10 mouse cellular contexts compared by ENCODE assay signal in genomic region chr7:51955424-51956041, GRCm38 (mm10). TPM values are rescaled to one million over a fixed set of nuclear protein-coding genes. Genes with fewer than 3 reads are reported as not detected.
A peak's percentile ranks its signal among the peaks of the same experiment; 100 is the strongest.
DNase-seq lines count a peak whose midpoint lies in the region; ATAC-seq and TF ChIP-seq lines count a peak whose summit lies in the region.
"Had no signal": no experiment of that assay in that cellular context is flagged by ENCODE, and none has a peak within 500 bp of the region (broad histone marks: within the 10 kb centered on the region; RNA-seq: fewer than 3 reads in every experiment).

No protein-coding gene starts in this region.

- no peaks in the 10 kb centered on the region for H3K27me3 ChIP-seq in kidney, embryonic 16.5 days (ENCODE audit: insufficient read depth, low read length)
- H3K27me3 ChIP-seq in kidney, adult 2 months (replicated peaks; ENCODE audit: control insufficient read depth, insufficient read depth, low read length) = no peaks in the 10 kb centered on the region
- no peaks in the 10 kb centered on the region for H3K27me3 ChIP-seq in embryonic facial prominence, embryonic 12.5 days
- no peaks in the 10 kb centered on the region for H3K27me3 ChIP-seq in intestine, embryonic 14.5 days (replicated peaks; ENCODE audit: control insufficient read depth, insufficient read depth, low read length)
- H3K27me3 ChIP-seq in neural tube, embryonic 15.5 days (replicated peaks) = no peaks in the 10 kb centered on the region

- H3K36me3 ChIP-seq in kidney, embryonic 16.5 days (ENCODE audit: insufficient read depth, low read length) = peaks cover 5% of the 10 kb centered on the region; the same call in 1 of the 2 replicates
- H3K36me3 ChIP-seq in kidney, adult 2 months (ENCODE audit: control insufficient read depth, insufficient read depth, low read length) = peaks cover 5% of the 10 kb centered on the region
- no peaks in the 10 kb centered on the region for H3K36me3 ChIP-seq in embryonic facial prominence, embryonic 12.5 days
- H3K36me3 ChIP-seq in intestine, embryonic 14.5 days (ENCODE audit: control insufficient read depth, insufficient read depth, low read length) = no peaks in the 10 kb centered on the region
- no peaks in the 10 kb centered on the region for H3K36me3 ChIP-seq in neural tube, embryonic 15.5 days

- no peak overlapping the region for H3K4me3 ChIP-seq in kidney, embryonic 16.5 days (ENCODE audit: low read length)
- H3K4me3 ChIP-seq in kidney, adult 2 months (ENCODE audit: insufficient read depth, low read depth, low read length) = no peak overlapping the region
- no peak overlapping the region for H3K4me3 ChIP-seq in embryonic facial prominence, embryonic 12.5 days
- H3K4me3 ChIP-seq in intestine, embryonic 14.5 days (ENCODE audit: low read depth, low read length) = no peak overlapping the region
- H3K4me3 ChIP-seq in neural tube, embryonic 15.5 days (replicated peaks) = no peak overlapping the region

- 44% methylated on average over 9 of the region's 9 CpGs for WGBS in kidney, embryonic 16.5 days
- WGBS in kidney, adult 2 months = 50% methylated on average over 9 of the region's 9 CpGs
- WGBS in embryonic facial prominence, embryonic 12.5 days = 46% methylated on average over 9 of the region's 9 CpGs
- WGBS in intestine, embryonic 14.5 days = 45% methylated on average over 9 of the region's 9 CpGs
- WGBS in neural tube, embryonic 15.5 days = 34% methylated on average over 9 of the region's 9 CpGs

- DNase-seq in kidney, adult 2 months = no peak
- DNase-seq in intestine, embryonic 14.5 days (ENCODE audit: low spot score) = no peak
- DNase-seq in testis, postnatal 10 days (ENCODE audit: low spot score) = no peak
- DNase-seq in T-cell, adult 2 months (ENCODE audit: low spot score) = no peak
- DNase-seq: cerebellum, postnatal 25 days had no signal

- H3K27ac ChIP-seq in kidney, embryonic 16.5 days (ENCODE audit: low read length) = no peak overlapping the region
- H3K27ac ChIP-seq in kidney, adult 2 months (ENCODE audit: insufficient read depth, low read depth, low read length) = no peak overlapping the region
- H3K27ac ChIP-seq in embryonic facial prominence, embryonic 12.5 days = no peak overlapping the region
- H3K27ac ChIP-seq in intestine, embryonic 14.5 days (ENCODE audit: low read depth) = no peak overlapping the region
- H3K27ac ChIP-seq in neural tube, embryonic 15.5 days (replicated peaks) = peak overlapping the region; percentile 54
- H3K27ac ChIP-seq: liver, embryonic 14.5 days had no signal

- no peaks in the 10 kb centered on the region for H3K4me1 ChIP-seq in kidney, embryonic 16.5 days (ENCODE audit: insufficient read depth, low read length)
- no peaks in the 10 kb centered on the region for H3K4me1 ChIP-seq in kidney, adult 2 months (ENCODE audit: control insufficient read depth, insufficient read depth, low read length)
- peaks cover 3% of the 10 kb centered on the region; the same call in 1 of the 2 replicates for H3K4me1 ChIP-seq in embryonic facial prominence, embryonic 12.5 days
- H3K4me1 ChIP-seq in intestine, embryonic 14.5 days (replicated peaks; ENCODE audit: control insufficient read depth, insufficient read depth, low read length) = no peaks in the 10 kb centered on the region
- peaks cover 15% of the 10 kb centered on the region; the same call in 1 of the 2 replicates for H3K4me1 ChIP-seq in neural tube, embryonic 15.5 days

- no peak overlapping the region for H3K9ac ChIP-seq in kidney, embryonic 16.5 days (replicated peaks; ENCODE audit: low read length)
- H3K9ac ChIP-seq in embryonic facial prominence, embryonic 12.5 days = no peak overlapping the region
- H3K9ac ChIP-seq in intestine, embryonic 14.5 days (ENCODE audit: low read length) = no peak overlapping the region
- no peak overlapping the region for H3K9ac ChIP-seq in neural tube, embryonic 15.5 days (replicated peaks)
- H3K9ac ChIP-seq: liver, embryonic 14.5 days had no signal

- no peak overlapping the region for H3K4me2 ChIP-seq in kidney, embryonic 16.5 days (replicated peaks; ENCODE audit: low read depth, low read length)
- no peak overlapping the region for H3K4me2 ChIP-seq in embryonic facial prominence, embryonic 12.5 days (replicated peaks)
- no peak overlapping the region for H3K4me2 ChIP-seq in intestine, embryonic 14.5 days (ENCODE audit: low read length)
- H3K4me2 ChIP-seq in neural tube, embryonic 15.5 days = no peak overlapping the region

- TF ChIP-seq CTCF in kidney, adult 2 months (conservative IDR thresholded peaks at IDR 0.05; ENCODE audit: insufficient read depth, insufficient read length, low read depth, low read length) = no peak

- TF ChIP-seq POLR2A in kidney, adult 2 months (IDR thresholded peaks at IDR 0.05; ENCODE audit: low read depth, low read length) = no peak

- peak; percentile 59; the same call in 1 of the 2 replicates for ATAC-seq in kidney, embryonic 16.5 days (ENCODE audit: low FRiP score, low TSS enrichment)
- ATAC-seq in embryonic facial prominence, embryonic 12.5 days (ENCODE audit: insufficient number of reproducible peaks, insufficient read depth, low FRiP score, low TSS enrichment) = peak; percentile 52; the same call in 1 of the 2 replicates
- ATAC-seq in intestine, embryonic 14.5 days (replicated peaks; ENCODE audit: low FRiP score, low TSS enrichment, low read depth) = 0 out of 2 replicates have a peak, but pooled peaks have one; percentile 12
- peak; percentile 50; the same call in 1 of the 2 replicates for ATAC-seq in neural tube, embryonic 15.5 days (ENCODE audit: low FRiP score)

- no peaks in the 10 kb centered on the region for H3K9me3 ChIP-seq in kidney, embryonic 16.5 days (ENCODE audit: low read length)
- H3K9me3 ChIP-seq in embryonic facial prominence, embryonic 12.5 days = no peaks in the 10 kb centered on the region
- no peaks in the 10 kb centered on the region for H3K9me3 ChIP-seq in intestine, embryonic 14.5 days (ENCODE audit: control insufficient read depth, low read length)
- H3K9me3 ChIP-seq in neural tube, embryonic 15.5 days (replicated peaks) = no peaks in the 10 kb centered on the region

RNA-seq across cellular contexts. Expression of gene Svip, which starts 50.3 kb away (rescaled TPM):
- 11.0 and 11.3 TPM in 2 replicates for polyA plus RNA-seq in kidney, embryonic 16.5 days (2015; fragmentation: Nextera tagmentation; extraction: Ambion mirVana)
- 4.8 and 7.6 TPM in 2 replicates for polyA plus RNA-seq in kidney, adult 2 months (2012; rRNA removed)
- polyA plus RNA-seq in embryonic facial prominence, embryonic 12.5 days (2016; fragmentation: Nextera tagmentation; extraction: Ambion mirVana) = 7.8 and 8.6 TPM in 2 replicates
- 16.9 and 18.4 TPM in 2 replicates for polyA plus RNA-seq in intestine, embryonic 14.5 days (2014; fragmentation: Nextera tagmentation; extraction: Ambion mirVana)
- 18.7 and 23.9 TPM in 2 replicates for polyA plus RNA-seq in neural tube, embryonic 15.5 days (2015; fragmentation: Nextera tagmentation; extraction: Ambion mirVana)

RNA-seq across cellular contexts. Expression of gene 1700015G11Rik, which starts 60.0 kb away (rescaled TPM):
- polyA plus RNA-seq in kidney, embryonic 16.5 days (2015; fragmentation: Nextera tagmentation; extraction: Ambion mirVana) = not detected in 2 replicates
- polyA plus RNA-seq in kidney, adult 2 months (2012; rRNA removed) = not detected in 2 replicates
- not detected in 2 replicates for polyA plus RNA-seq in embryonic facial prominence, embryonic 12.5 days (2016; fragmentation: Nextera tagmentation; extraction: Ambion mirVana)
- polyA plus RNA-seq in intestine, embryonic 14.5 days (2014; fragmentation: Nextera tagmentation; extraction: Ambion mirVana) = not detected in 2 replicates
- polyA plus RNA-seq in neural tube, embryonic 15.5 days (2015; fragmentation: Nextera tagmentation; extraction: Ambion mirVana) = not detected in 2 replicates
- polyA plus RNA-seq: heart, embryonic 16.5 days; liver, embryonic 14.5 days had no signal
